Mouse (Mus musculus): Measurements from ENCODE around the gene Mfap2. TPM values are rescaled to one million over a fixed set of nuclear protein-coding genes. Genes with fewer than 3 reads are reported as not detected.

The Mfap2 gene
- total RNA-seq, 4 experiments from 2014 or later = 1.7 to 2.8 (median 2.2) TPM

DNA sequence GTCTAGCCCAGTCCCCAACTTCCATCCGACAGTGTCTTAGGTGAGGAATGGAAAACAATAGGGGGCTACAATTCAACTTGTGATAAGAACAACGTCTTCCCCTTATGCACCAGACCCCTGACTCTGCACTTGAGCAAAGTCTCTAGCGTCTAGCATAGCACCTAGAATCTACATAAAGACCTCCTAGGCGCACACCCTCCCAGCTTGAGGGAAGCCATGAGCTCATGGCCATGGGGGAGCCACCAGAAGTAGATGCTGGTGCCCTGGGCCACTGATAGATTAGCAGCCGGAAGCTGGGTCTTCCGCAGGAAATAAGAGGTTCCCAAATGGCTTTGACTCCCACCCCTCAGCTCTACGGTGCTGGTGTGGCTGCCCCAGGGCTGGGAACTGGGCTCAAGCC, 22.7 kb upstream of the Mfap2 start:
- DNase-seq (ENCODE audit: low spot score) = no peak

DNA sequence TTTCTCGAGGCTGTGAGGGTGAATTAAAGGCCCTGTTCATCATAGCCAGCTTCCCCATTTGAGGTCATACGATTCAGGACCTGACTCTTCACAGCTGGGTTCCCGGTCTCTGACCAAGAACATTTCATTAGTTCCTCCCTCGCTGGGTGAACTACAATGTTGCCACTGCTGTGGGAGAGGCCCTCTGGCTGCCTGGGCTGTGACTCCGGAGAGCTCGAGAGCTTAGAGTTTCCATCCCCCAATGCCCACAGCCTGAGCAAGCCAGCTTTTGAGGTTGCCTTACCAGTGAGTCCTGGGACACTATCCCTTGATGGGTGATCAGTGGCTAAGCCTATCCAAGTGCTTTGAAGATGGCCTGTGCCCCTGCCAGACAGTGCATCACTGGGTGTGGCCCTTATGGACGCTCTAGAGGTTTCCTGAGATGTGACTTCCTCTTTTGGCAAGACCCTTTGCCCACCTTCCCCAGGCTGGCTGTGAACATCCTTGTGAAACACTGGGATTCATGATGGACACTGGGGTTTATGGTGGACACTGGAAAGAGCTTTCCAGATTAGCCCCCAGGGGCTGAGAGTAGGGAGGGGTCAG, 21.4 kb upstream of the Mfap2 start:
- DNase-seq (ENCODE audit: low spot score) = no peak

DNA sequence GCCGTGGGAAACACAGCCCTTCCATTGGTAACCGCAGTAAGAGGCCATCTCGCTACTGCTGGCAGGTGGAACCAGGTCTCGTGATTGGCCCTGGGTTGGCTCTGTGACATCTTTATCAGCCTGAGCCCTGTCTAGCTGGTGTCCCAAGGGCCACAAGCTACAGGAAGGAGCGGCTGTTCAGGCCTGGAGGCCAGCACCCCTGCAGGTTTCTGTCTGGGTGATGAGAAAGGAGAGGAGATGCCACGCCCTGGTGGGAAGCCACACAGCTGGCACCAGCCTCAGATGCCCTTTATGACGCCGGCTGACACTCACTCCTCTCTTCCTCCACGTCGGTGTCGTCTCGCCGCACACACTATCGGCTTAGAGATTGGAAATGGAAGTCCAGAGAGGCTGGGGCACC, 20.8 kb upstream of the Mfap2 start:
- no peak for DNase-seq (ENCODE audit: low spot score)

- no peak for DNase-seq (ENCODE audit: low spot score)
These were observed 18.0 kb upstream of the Mfap2 start for GRCm38 (mm10) chr4:140992215-140992614.

DNA sequence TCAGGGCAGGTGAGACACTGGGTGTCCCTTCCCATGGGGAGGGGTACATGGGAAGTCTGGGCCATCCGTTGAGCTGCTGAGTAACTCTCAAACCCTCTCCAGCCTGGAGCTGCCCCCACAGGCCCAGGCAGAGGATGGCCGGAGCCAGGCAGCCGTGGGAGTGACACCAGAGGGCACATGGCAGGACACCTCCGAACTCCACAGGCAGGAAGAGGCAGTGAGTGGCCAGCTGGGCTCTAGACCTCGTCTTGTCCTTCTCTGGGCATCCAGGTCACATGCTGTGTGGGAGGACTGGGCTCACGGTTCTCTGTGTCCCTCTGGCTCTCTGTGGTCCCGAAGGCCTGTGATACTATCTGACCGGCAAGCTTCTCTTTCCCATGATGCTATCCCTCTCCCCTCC, 16.4 kb upstream of the Mfap2 start:
- DNase-seq (ENCODE audit: low spot score) = no peak

GRCm38 (mm10) chr4:140995811-140996210, 14.4 kb upstream of the Mfap2 start:
- no peak for DNase-seq (ENCODE audit: low spot score)

- DNase-seq (ENCODE audit: low spot score) = no peak
These were observed 13.4 kb upstream of the Mfap2 start for GRCm38 (mm10) chr4:140996812-140997211.

DNA sequence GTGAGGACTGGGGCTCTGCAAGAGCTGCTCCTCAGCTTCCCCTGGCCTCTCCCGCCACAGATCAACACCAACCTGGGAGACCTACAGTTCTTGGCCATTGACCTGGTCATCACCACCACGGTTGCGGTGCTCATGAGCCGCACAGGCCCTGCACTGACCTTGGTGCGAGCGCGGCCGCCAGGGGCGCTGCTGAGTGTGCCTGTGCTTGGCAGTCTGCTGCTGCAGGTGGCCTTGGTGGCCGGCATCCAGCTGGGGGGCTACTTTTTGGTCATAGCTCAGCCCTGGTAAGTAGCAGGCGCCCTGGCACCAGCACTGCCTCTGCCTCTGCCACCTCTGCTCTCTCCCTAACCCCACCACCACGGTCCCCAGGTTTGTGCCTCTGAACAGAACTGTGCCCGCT, 4.2 kb upstream of the Mfap2 start:
- DNase-seq (ENCODE audit: low spot score) = no peak

DNA sequence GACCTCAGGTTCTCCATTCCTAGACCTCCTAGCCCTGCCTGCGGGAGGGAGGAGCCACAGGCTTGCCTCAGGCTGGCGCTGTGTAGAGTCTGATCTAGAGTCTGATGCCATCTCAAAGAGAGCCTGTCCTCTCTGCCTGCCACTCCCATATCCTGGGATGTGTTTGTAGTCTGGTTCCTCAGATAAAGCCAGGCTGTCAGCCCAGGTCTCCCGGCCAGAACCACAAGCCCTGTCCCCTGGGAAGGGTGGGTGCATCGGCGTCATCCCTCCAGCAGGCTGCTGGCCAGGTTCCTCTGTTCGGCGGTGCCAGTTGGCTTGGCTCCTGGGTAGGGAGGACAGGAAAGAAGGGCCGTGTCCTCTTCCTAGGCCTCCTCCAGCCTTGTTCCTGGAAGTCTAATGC, 2.2 kb upstream of the Mfap2 start:
- peak; percentile 67 for DNase-seq (ENCODE audit: low spot score)

- DNase-seq (ENCODE audit: low spot score) = no peak
These were observed 308 bp downstream of the Mfap2 start for GRCm38 (mm10) chr4:141010526-141010925.

DNA sequence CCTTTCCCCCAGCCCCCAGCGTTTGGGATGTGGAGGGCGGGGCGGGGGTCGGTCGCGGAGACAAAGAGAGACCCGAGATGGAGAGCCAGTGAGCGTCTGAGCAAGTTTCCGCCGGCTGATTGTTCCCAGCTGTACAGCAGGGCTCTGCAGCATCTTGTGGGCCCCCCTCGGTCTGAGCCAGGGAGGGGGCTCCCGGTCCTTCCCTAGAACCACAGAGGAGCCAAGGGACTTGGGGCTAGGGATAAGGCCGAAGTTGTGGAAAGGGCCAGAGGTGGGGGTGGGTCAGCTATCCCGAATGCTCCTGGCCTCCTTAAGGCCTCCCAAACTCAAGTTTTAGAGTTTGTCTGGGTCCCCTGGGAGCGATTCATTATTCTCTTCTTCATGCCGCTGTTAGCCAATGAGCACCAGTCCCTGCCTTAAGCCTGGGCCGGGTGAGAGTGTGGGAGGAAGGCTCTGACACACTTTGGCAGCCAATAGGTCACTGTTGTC, 767 bp downstream of the Mfap2 start:
- no peak for DNase-seq (ENCODE audit: low spot score)

GRCm38 (mm10) chr4:141011556-141012328, 1.5 kb downstream of the Mfap2 start:
- DNase-seq (ENCODE audit: low spot score) = no peak

- no peak for DNase-seq (ENCODE audit: low spot score)
These were observed 2.3 kb downstream of the Mfap2 start for GRCm38 (mm10) chr4:141012558-141012957.

GRCm38 (mm10) chr4:141014114-141014513, 3.9 kb downstream of the Mfap2 start:
- DNase-seq (ENCODE audit: low spot score) = no peak

DNA sequence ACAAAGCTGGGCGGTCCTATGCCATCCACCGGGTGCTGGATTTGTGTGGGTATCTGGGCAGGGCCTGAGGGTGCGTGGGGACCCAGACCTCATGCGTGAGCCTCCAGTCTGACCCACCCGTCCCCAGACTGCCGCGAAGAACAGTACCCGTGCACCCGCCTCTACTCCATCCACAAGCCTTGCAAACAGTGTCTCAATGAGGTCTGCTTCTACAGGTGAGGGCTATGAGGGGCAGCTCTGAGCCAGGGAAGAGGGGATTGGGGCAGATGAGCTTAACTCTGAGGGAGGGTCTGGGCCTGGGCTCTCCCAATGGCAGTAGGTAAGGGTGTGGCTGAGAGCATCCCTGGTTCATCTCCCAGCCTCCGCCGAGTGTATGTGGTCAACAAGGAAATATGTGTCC, 4.6 kb downstream of the Mfap2 start:
- no peak for DNase-seq (ENCODE audit: low spot score)

DNA sequence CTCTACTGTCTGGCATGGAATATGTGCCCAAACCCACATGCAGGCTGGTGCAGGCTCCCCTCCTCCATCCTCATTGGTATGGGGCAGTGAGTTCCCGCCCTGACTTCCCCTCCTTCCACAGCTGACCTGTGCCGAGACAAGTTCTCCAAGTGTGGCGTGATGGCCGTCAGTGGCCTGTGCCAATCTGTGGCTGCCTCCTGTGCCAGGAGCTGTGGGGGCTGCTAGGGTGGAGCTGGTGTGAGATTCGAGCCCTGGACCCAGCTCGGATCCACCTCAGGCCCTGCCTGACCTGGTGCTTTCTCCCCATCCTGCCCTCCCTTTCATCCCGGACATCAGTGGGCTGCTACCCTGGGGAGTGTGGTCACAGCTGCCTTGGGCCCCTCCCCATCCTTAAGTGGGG, 5.1 kb downstream of the Mfap2 start:
- DNase-seq (ENCODE audit: low spot score) = no peak

DNA sequence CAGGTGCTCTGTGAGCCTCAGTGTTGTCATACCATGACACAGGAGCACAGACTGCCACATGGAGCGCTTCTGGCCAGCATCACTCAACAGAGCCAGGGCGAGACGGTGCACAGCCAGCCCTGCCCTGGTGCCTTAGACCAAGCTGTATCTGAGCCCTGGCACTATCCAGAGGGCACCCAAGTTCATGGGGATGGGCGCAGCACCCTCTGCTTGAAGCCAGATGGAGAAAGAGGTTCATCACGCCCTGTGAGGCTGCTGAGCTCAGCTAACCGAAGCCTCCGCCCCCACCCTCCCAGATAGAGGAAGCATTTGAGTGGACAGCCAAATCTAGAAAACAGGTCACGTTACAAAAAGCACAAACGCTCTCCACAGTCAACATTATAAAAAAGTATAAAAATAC, 6.1 kb downstream of the Mfap2 start:
- DNase-seq (ENCODE audit: low spot score) = peak; percentile 35

GRCm38 (mm10) chr4:141017657-141018436, 7.6 kb downstream of the Mfap2 start:
- DNase-seq (ENCODE audit: low spot score) = no peak

DNA sequence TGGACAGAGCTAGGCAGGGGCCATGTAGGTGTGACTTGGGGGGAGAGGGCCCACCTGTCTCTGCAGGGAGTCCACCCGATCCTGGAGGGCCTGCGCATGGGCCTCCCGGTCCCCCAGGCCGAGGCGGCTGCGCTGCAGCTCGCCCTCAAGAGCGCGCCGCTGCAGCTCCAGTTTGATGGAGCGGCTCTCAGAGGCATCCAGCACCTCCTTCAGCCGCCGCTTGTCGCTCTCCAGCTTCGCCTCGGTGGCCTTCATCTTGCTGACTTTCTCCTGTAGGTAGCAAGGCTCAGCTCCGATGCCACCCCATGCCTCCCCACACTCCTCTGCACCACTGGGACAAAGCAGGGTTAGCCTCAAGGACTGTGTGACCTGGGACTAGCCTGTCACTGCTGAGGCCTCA, 10.0 kb downstream of the Mfap2 start:
- no peak for DNase-seq (ENCODE audit: low spot score)

DNA sequence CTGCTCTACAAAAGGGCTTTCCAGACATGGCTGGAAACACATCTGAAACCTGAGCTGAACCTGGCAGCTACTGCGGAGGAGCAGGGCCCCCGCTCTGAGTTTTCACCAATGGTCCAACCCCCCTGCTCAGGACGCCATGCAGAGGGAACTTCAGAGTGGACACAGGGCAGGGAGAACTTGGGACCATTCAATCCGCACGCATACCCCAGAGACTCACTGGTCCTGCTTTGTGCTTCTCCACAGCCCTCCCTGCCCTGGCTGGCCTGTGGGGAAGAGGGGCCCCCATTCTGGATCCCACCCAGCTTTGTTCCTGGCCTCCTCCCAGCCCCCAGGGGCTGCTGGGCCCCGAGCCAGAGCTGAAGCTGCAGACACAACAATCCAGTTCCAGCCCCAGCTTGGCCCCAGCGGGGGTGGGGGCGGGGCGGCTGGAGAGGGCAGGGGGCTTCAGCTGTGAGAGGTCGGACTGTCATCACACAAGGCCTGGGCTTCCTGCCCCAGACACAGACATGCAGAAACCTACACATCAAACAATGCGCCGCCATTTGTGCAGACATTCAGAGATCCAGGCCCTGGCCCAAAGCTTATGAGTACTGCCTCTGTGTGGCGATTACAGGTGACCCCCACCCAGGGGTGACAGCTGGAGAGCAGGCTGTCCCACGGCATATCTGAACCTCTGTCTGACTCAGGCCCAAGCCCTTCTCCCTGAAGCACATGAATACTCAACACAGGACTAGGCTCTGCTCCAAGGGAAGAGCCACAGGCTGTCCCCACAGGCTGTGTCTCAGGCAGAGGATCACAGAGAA, 10.8 kb downstream of the Mfap2 start:
- DNase-seq (ENCODE audit: low spot score) = no peak

- DNase-seq (ENCODE audit: low spot score) = no peak
These were observed 11.4 kb downstream of the Mfap2 start for GRCm38 (mm10) chr4:141021614-141021929.

DNA sequence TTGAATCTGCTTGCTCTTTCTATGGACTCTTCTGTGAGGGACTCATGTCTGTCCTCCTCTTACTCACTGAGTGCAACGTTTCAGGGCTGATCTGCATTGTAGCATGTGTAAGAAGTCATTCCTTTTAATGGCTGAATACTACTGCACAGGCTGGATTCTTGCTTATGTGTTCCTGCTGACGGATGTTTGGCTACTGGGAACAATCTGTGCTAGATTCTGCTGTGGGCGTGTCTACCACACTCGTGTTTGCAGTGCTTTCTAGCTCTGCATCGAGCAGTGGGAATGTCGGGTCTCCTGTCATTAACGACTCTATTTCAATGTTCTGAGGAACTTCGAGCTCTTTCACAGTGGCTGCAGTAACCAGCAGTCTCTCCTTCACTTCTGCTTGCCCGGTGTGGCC, 13.8 kb downstream of the Mfap2 start:
- DNase-seq (ENCODE audit: low spot score) = no peak
